Mouse (Mus musculus): ENCODE measurements around the gene Ifih1. TPM values are rescaled to one million over a fixed set of nuclear protein-coding genes. Genes with fewer than 3 reads are reported as not detected.

Gene Ifih1
- polyA plus RNA-seq, 1 experiment from 2014 or later = 0.93 TPM

GRCm38 (mm10) chr2:62618934-62619341 lies 27.1 kb downstream of the Ifih1 start:
- Histone ChIP-seq H3K9me3 (ENCODE audit: control insufficient read depth, low read length) (no peaks in the 10 kb centered on the region), H3K4me1 (ENCODE audit: control insufficient read depth, insufficient read depth, low read length) (no peaks in the 10 kb centered on the region), H3K27ac (ENCODE audit: low read depth, low read length) (no peak overlapping the region), H3K9ac (ENCODE audit: low read length) (no peak overlapping the region), H3K4me2 (no peak overlapping the region), H3K27me3 (ENCODE audit: control insufficient read depth, insufficient read depth, low read length) (no peaks in the 10 kb centered on the region), H3K4me3 (ENCODE audit: low read depth, low read length) (no peak overlapping the region), H3K36me3 (ENCODE audit: control insufficient read depth, insufficient read depth, low read length) (no peaks in the 10 kb centered on the region)
- WGBS = 88% methylated on average over 7 of the region's 7 CpGs
- ATAC-seq (ENCODE audit: low FRiP score) = no peak
- no peak for DNase-seq (ENCODE audit: low spot score, missing footprints)

GRCm38 (mm10) chr2:62613133-62613532 lies 32.9 kb downstream of the Ifih1 start:
- Histone ChIP-seq H3K9me3 (ENCODE audit: control insufficient read depth, low read length) (no peaks in the 10 kb centered on the region), H3K36me3 (ENCODE audit: control insufficient read depth, insufficient read depth, low read length) (no peaks in the 10 kb centered on the region), H3K9ac (ENCODE audit: low read length) (no peak overlapping the region), H3K27ac (ENCODE audit: low read depth, low read length) (no peak overlapping the region), H3K4me1 (ENCODE audit: control insufficient read depth, insufficient read depth, low read length) (no peaks in the 10 kb centered on the region), H3K4me2 (no peak overlapping the region), H3K4me3 (ENCODE audit: low read depth, low read length) (no peak overlapping the region), H3K27me3 (ENCODE audit: control insufficient read depth, insufficient read depth, low read length) (no peaks in the 10 kb centered on the region)
- DNase-seq (ENCODE audit: low spot score, missing footprints) = no peak
- ATAC-seq (ENCODE audit: low FRiP score) = no peak
- 95% methylated on average over 4 of the region's 4 CpGs for WGBS

- Histone ChIP-seq H3K4me1 (ENCODE audit: control insufficient read depth, insufficient read depth, low read length) (no peaks in the 10 kb centered on the region), H3K36me3 (ENCODE audit: control insufficient read depth, insufficient read depth, low read length) (no peaks in the 10 kb centered on the region), H3K27ac (ENCODE audit: low read depth, low read length) (no peak overlapping the region), H3K9me3 (ENCODE audit: control insufficient read depth, low read length) (no peaks in the 10 kb centered on the region), H3K27me3 (ENCODE audit: control insufficient read depth, insufficient read depth, low read length) (no peaks in the 10 kb centered on the region), H3K4me2 (no peak overlapping the region), H3K4me3 (ENCODE audit: low read depth, low read length) (no peak overlapping the region), H3K9ac (ENCODE audit: low read length) (no peak overlapping the region)
- DNase-seq (ENCODE audit: low spot score, missing footprints) (no peak), ATAC-seq (ENCODE audit: low FRiP score) (no peak)
- 95% methylated on average over 16 of the region's 16 CpGs for WGBS
Observed at GRCm38 (mm10) chr2:62606205-62606604, 39.9 kb downstream of the Ifih1 start.

GRCm38 (mm10) chr2:62603530-62603929 lies 42.5 kb downstream of the Ifih1 start:
- Histone ChIP-seq H3K4me1 (ENCODE audit: control insufficient read depth, insufficient read depth, low read length) (no peaks in the 10 kb centered on the region), H3K4me3 (ENCODE audit: low read depth, low read length) (no peak overlapping the region)
- ATAC-seq (ENCODE audit: low FRiP score) = no peak

GRCm38 (mm10) chr2:62596586-62596985 lies 49.5 kb downstream of the Ifih1 start:
- ATAC-seq (ENCODE audit: low FRiP score) (no peak), DNase-seq (ENCODE audit: low spot score, missing footprints) (no peak)
- WGBS = 86% methylated on average over 5 of the region's 5 CpGs
- Histone ChIP-seq H3K27me3 (ENCODE audit: control insufficient read depth, insufficient read depth, low read length) (no peaks in the 10 kb centered on the region), H3K4me2 (no peak overlapping the region), H3K9me3 (ENCODE audit: control insufficient read depth, low read length) (no peaks in the 10 kb centered on the region), H3K4me3 (ENCODE audit: low read depth, low read length) (no peak overlapping the region), H3K9ac (ENCODE audit: low read length) (no peak overlapping the region), H3K36me3 (ENCODE audit: control insufficient read depth, insufficient read depth, low read length) (no peaks in the 10 kb centered on the region), H3K27ac (ENCODE audit: low read depth, low read length) (no peak overlapping the region), H3K4me1 (ENCODE audit: control insufficient read depth, insufficient read depth, low read length) (no peaks in the 10 kb centered on the region)

More at GRCm38 (mm10) chr2:62603530-62603929, 42.5 kb downstream of the Ifih1 start:
- no peak overlapping the region for H3K4me2 ChIP-seq
- DNase-seq (ENCODE audit: low spot score, missing footprints) = no peak
- H3K27ac ChIP-seq (ENCODE audit: low read depth, low read length) = no peak overlapping the region
- no peaks in the 10 kb centered on the region for H3K36me3 ChIP-seq (ENCODE audit: control insufficient read depth, insufficient read depth, low read length)
- no peaks in the 10 kb centered on the region for H3K9me3 ChIP-seq (ENCODE audit: control insufficient read depth, low read length)
- H3K9ac ChIP-seq (ENCODE audit: low read length) = no peak overlapping the region
- no peaks in the 10 kb centered on the region for H3K27me3 ChIP-seq (ENCODE audit: control insufficient read depth, insufficient read depth, low read length)
- WGBS = 86% methylated on average over 5 of the region's 5 CpGs

- Histone ChIP-seq H3K27me3 (ENCODE audit: control insufficient read depth, insufficient read depth, low read length) (no peaks in the 10 kb centered on the region), H3K27ac (ENCODE audit: low read depth, low read length) (no peak overlapping the region), H3K36me3 (ENCODE audit: control insufficient read depth, insufficient read depth, low read length) (no peaks in the 10 kb centered on the region), H3K9me3 (ENCODE audit: control insufficient read depth, low read length) (no peaks in the 10 kb centered on the region), H3K4me1 (ENCODE audit: control insufficient read depth, insufficient read depth, low read length) (no peaks in the 10 kb centered on the region), H3K4me2 (no peak overlapping the region), H3K9ac (ENCODE audit: low read length) (no peak overlapping the region), H3K4me3 (ENCODE audit: low read depth, low read length) (no peak overlapping the region)
- 92% methylated on average over 2 of the region's 2 CpGs for WGBS
- DNase-seq (ENCODE audit: low spot score, missing footprints) = no peak
- no peak for ATAC-seq (ENCODE audit: low FRiP score)
Observed at GRCm38 (mm10) chr2:62594491-62594890, 51.6 kb downstream of the Ifih1 start.

- H3K27ac ChIP-seq (ENCODE audit: low read depth, low read length) = no peak overlapping the region
- DNase-seq (ENCODE audit: low spot score, missing footprints) (no peak), ATAC-seq (ENCODE audit: low FRiP score) (0 out of 2 replicates have a peak, but pooled peaks have one; percentile 24)
- no peaks in the 10 kb centered on the region for H3K4me1 ChIP-seq (ENCODE audit: control insufficient read depth, insufficient read depth, low read length)
- 80% methylated on average over 3 of the region's 3 CpGs for WGBS
- no peak overlapping the region for H3K9ac ChIP-seq (ENCODE audit: low read length)
- no peak overlapping the region for H3K4me3 ChIP-seq (ENCODE audit: low read depth, low read length)
- no peaks in the 10 kb centered on the region for H3K27me3 ChIP-seq (ENCODE audit: control insufficient read depth, insufficient read depth, low read length)
- H3K9me3 ChIP-seq (ENCODE audit: control insufficient read depth, low read length) = no peaks in the 10 kb centered on the region
- no peak overlapping the region for H3K4me2 ChIP-seq
- no peaks in the 10 kb centered on the region for H3K36me3 ChIP-seq (ENCODE audit: control insufficient read depth, insufficient read depth, low read length)
Observed at GRCm38 (mm10) chr2:62591555-62591954, 54.5 kb downstream of the Ifih1 start.

- 85% methylated on average over 4 of the region's 4 CpGs for WGBS
- Histone ChIP-seq H3K27ac (ENCODE audit: low read depth, low read length) (no peak overlapping the region), H3K36me3 (ENCODE audit: control insufficient read depth, insufficient read depth, low read length) (no peaks in the 10 kb centered on the region), H3K9ac (ENCODE audit: low read length) (no peak overlapping the region), H3K4me1 (ENCODE audit: control insufficient read depth, insufficient read depth, low read length) (no peaks in the 10 kb centered on the region), H3K4me3 (ENCODE audit: low read depth, low read length) (no peak overlapping the region), H3K4me2 (no peak overlapping the region), H3K9me3 (ENCODE audit: control insufficient read depth, low read length) (no peaks in the 10 kb centered on the region), H3K27me3 (ENCODE audit: control insufficient read depth, insufficient read depth, low read length) (no peaks in the 10 kb centered on the region)
- DNase-seq (ENCODE audit: low spot score, missing footprints) (no peak), ATAC-seq (ENCODE audit: low FRiP score) (no peak)
Observed at GRCm38 (mm10) chr2:62589333-62589732, 56.7 kb downstream of the Ifih1 start.

GRCm38 (mm10) chr2:62585769-62586168 lies 60.3 kb downstream of the Ifih1 start:
- Histone ChIP-seq H3K27ac (ENCODE audit: low read depth, low read length) (no peak overlapping the region), H3K9me3 (ENCODE audit: control insufficient read depth, low read length) (no peaks in the 10 kb centered on the region), H3K9ac (ENCODE audit: low read length) (no peak overlapping the region), H3K4me1 (ENCODE audit: control insufficient read depth, insufficient read depth, low read length) (no peaks in the 10 kb centered on the region), H3K27me3 (ENCODE audit: control insufficient read depth, insufficient read depth, low read length) (no peaks in the 10 kb centered on the region), H3K4me3 (ENCODE audit: low read depth, low read length) (no peak overlapping the region), H3K36me3 (ENCODE audit: control insufficient read depth, insufficient read depth, low read length) (no peaks in the 10 kb centered on the region), H3K4me2 (no peak overlapping the region)
- no peak for ATAC-seq (ENCODE audit: low FRiP score)
- DNase-seq (ENCODE audit: low spot score, missing footprints) = no peak
- 90% methylated on average over 5 of the region's 5 CpGs for WGBS

- ATAC-seq (ENCODE audit: low FRiP score) (no peak), DNase-seq (ENCODE audit: low spot score, missing footprints) (no peak)
- no peaks in the 10 kb centered on the region for H3K4me1 ChIP-seq (ENCODE audit: control insufficient read depth, insufficient read depth, low read length)
- H3K27ac ChIP-seq (ENCODE audit: low read depth, low read length) = no peak overlapping the region
- no peak overlapping the region for H3K9ac ChIP-seq (ENCODE audit: low read length)
- H3K4me2 ChIP-seq = no peak overlapping the region
- no peaks in the 10 kb centered on the region for H3K9me3 ChIP-seq (ENCODE audit: control insufficient read depth, low read length)
- WGBS = 83% methylated on average over 3 of the region's 3 CpGs
- H3K4me3 ChIP-seq (ENCODE audit: low read depth, low read length) = no peak overlapping the region
- H3K36me3 ChIP-seq (ENCODE audit: control insufficient read depth, insufficient read depth, low read length) = no peaks in the 10 kb centered on the region
- H3K27me3 ChIP-seq (ENCODE audit: control insufficient read depth, insufficient read depth, low read length) = no peaks in the 10 kb centered on the region
Observed at GRCm38 (mm10) chr2:62574962-62575361, 71.1 kb downstream of the Ifih1 start.
